Mouse (Mus musculus) left cerebral cortex, postnatal 14 days (tissue): ENCODE measurements around the gene Dab1. TPM values are rescaled to one million over a fixed set of nuclear protein-coding genes. Genes with fewer than 3 reads are reported as not detected.
A peak's percentile ranks its signal among the peaks of the same experiment; 100 is the strongest.

Experiments
- DNase-seq, 2 experiments: peaks; one replicate each; pipeline ENCODE4 v3.0.0; 2021 to 2022; ENCODE audit warnings: low spot score in 2 of 2, mixed read lengths in 1 of 2
- intact Hi-C: fragments of 180-260 bp; cut with DNase I; formaldehyde crosslinking; loops from one replicate; pipeline ENCODE4 v1.15.1; 2025
- total RNA-seq, 2 experiments: library from RNA; stranded (reverse); gene quantifications; 2 replicates each; pipeline ENCODE4 v1.2.3; 2021

The Dab1 gene
- total RNA-seq, 2 experiments from 2014 or later: 92.3 to 101 TPM

GRCm38 (mm10) chr4:104579946-104580544 is 960.9 kb downstream of the Dab1 start:
- intact Hi-C loops: no loop called here
- DNase-seq: no peak

DNA sequence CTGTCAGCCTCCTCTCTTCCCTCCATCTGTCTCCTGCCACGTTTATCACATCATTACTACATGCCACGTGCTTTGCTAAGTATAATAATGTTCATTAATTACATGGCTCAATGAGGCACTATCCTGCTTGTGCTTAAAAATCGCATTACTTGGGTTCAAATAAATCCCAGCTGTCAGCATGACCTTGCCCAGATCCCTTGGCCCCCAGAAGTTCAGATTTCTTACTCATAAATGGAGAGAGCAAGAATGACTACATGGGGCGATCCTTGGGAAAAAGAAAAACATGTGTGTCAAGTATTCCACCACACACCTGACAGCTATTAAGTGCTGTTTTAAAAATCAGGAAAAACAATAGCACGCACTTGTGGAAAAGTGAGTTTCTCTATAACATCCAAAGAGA is 963.6 kb downstream of the Dab1 start:
- intact Hi-C loops: no loop called here

GRCm38 (mm10) chr4:104587826-104588225 is 968.7 kb downstream of the Dab1 start:
- DNase-seq: no peak
- intact Hi-C loops: no loop called here

More for the DNA sequence above, 963.6 kb downstream of the Dab1 start:
- DNase-seq: no peak

DNA sequence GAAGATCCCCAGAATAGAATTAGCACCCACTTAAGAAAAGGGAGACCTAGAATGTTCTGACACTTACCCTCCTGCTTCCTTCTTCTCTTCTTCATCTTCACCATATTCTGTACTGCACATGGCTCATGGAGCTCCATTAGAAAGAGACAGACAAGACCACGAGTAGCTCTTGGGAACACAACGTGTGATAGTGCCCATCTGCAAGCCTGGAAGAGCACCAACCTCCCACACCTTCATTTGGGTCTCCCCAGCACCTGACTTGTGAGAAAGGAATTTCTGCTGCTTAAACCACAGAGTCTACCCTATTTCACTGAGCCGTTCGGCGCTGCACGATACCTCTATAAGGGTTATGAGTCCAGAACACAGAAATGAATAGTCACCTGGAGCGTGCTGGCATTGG is 977.8 kb downstream of the Dab1 start:
- intact Hi-C loops: no loop called here
- DNase-seq: peak in 1 of 2 experiments; percentile 24

DNA sequence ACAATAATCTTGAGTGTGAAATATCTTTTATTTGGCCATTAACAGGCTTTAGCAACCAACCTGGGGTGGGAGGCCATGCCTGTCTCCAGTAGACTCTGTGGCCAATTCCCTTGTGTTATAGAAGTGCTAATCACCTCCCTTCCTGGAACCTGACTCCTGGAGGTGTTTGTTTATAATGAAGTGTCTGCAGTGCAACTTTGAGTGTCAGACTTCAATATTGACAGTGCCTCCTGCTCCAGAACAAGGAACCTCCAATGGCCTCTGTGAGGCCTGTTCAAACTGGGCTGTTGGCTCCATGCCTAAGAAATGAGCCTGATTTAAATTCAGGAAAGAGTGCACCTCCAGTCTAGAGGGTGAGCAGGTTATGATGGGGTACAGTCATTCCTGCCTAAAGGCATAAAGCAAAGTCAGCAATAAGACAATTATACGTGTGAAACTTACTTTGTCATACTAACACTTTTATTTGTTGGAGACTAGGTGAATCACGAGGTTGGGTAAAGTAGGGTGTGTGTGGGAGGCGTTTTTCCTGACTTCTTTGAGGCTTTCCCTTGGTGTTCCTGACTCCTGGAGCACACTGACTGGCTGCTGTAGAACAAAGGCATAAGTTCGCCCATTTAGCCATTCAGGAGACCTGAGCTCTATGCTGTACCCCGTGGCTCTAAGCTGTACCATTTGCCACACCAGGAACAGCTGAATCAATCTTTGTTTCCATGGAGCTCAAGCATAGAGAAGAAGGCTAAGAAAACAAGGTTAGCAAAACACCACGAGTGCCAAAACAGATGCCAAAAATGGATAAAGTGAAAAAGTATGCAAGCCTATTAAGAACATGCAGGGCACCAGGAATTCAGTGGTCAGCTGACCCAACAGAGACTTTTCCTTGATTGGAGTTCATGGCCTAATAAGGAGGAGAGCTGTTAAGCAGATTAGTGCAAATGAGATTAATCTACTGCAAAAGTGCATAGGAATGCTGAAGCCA is 978.6 kb downstream of the Dab1 start:
- DNase-seq: no peak

GRCm38 (mm10) chr4:104602804-104603203 is 983.6 kb downstream of the Dab1 start:
- no peak for DNase-seq
- intact Hi-C loops: no loop called here

More for the DNA sequence above, 978.6 kb downstream of the Dab1 start:
- intact Hi-C loops: no loop called here

DNA sequence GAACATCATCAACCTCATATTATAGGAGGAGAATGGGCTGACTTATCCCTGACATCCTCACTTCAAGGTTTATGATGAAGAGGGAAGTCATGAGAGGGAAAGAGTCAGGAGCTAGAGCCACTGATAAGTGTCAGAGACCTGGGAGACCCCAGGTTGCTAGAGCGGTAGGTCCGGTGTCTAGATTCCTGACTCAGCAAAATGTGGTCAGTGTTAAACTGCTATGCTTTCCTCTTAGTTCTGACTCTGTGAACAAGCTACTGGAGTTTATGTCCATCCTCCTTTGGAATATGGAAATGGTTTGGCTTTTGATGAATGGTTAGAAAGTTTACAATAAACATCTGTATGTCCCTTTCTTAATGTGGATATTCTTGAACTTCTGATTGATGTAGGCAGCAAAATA is 985.1 kb downstream of the Dab1 start:
- intact Hi-C loops: no loop called here
- no peak for DNase-seq

DNA sequence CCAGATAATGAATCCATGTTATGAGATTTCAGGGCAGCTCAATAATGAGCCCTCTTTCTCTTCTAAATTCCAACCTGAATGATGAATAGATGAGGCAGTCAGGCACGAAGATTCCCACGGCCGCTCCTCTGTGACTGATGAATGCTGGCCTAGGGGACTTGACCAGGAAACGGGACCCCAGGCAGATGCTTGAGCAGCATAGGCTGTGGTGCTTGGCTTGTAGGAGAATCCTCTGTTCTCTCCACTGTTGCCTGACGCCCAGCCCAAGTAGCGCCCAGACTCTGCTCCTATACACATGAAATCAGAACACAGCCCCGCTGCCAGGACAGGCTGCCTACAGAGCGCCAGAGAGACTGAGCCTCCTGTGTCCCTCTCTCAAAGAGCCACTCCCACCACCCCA is 987.7 kb downstream of the Dab1 start:
- no peak for DNase-seq
- intact Hi-C loops: no loop called here

- no peak for DNase-seq
- intact Hi-C loops: no loop called here
Observed at GRCm38 (mm10) chr4:104607636-104608035, 988.5 kb downstream of the Dab1 start.

DNA sequence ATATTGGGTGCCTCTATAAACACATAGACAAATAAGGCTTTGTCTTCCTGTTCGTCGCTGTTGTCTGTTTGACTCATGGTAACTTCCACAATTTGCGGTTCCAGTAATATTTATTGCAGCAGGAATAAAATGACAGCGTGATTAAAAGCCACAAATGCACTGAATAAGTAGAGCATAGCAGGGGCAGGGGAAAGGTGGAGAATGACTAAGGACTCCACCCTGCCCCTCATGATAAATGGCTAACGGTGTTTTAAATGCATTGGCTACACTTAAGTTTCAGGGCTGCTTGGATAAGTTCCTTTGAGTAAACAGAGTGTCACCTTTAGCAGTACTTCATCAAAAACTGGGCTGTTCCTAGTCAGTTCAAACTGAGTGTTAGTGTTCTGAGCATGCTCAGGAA is 1000.3 kb downstream of the Dab1 start:
- intact Hi-C loops: no loop called here
- DNase-seq: no peak

DNA sequence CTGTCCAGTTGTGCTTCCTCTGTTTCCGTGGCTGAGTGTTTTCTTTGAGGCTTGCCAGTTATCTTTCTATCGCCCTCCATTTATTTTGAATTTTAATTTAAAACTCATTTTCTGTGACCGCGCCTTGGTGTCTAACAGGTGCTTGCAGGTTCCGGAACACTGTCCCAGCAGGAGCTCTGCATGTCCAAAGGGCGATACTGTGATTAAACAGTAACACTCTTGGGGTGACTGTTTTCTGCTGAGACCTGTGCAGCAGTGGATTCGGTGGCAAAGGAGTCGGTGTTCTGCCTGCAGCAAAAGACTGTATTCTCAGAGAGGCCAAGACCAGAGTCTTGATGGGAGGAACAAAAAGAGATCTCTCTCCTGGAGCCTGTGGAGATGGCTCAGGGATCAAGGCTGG is 1006.2 kb downstream of the Dab1 start:
- no peak for DNase-seq
- intact Hi-C loops: no loop called here

DNA sequence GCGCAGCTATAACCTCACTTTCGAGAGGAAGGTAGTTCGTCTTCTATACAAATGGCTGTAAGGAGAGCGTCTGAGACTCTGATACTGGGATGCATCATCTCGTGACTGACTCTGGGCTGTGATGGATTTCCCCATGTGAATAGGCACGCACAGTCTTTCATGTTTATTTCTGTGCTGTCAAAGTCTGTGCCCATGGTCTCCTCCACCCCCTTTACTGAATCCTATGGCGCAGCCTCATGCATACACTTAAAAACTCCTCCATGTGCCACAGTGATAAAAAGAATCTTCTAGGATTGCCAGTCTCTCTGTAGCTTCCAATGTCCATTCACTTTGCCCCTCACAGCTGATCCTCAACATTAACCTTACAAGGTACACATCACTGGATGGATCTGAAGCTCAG is 1009.5 kb downstream of the Dab1 start:
- intact Hi-C loops: no loop called here
- no peak for DNase-seq

- no peak for DNase-seq
- intact Hi-C loops: no loop called here
Observed at GRCm38 (mm10) chr4:104637016-104637415, 1017.9 kb downstream of the Dab1 start.

- intact Hi-C loops: no loop called here
- DNase-seq: no peak
Observed at GRCm38 (mm10) chr4:104640617-104641016, 1021.5 kb downstream of the Dab1 start.

- intact Hi-C loops: no loop called here
- DNase-seq: peak; percentile 60 to 69
Observed at GRCm38 (mm10) chr4:104642761-104643469, 1023.8 kb downstream of the Dab1 start.

- intact Hi-C loops: no loop called here
- DNase-seq: peak; percentile 65 to 72
Observed at GRCm38 (mm10) chr4:104643534-104644356, 1024.6 kb downstream of the Dab1 start.

DNA sequence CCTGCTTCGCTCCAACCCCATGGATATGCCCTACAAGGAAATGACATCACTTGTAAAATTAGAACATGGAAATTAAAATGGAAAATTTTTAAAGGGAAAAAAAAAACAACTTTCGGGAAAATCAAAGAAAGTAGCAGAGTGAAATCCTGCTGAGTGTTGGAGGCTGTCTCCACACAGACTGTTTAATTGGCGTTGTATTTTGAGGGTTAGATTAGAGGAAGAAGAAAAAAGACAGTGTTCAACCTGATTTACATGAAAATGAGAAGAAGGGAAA is 1025.1 kb downstream of the Dab1 start:
- intact Hi-C loops: no loop called here
- no peak for DNase-seq

DNA sequence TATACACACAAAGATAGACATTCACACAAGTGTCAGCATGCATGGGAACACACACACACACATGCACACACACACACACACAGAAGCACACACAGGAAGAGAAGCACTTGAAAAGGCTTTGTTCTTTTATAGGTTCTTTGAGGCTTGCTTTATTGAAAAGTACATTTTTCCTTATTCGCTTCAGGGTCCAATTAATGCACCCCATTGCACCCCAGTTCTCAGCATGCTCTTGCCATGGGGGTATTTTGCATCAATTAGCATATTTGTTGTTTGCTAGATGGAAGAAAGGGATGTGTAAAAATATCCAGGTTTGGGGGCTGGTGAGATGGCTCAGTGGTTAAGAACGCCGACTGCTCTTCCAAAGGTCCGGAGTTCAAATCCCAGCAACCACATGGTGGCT is 1025.7 kb downstream of the Dab1 start:
- intact Hi-C loops: no loop called here
- no peak for DNase-seq

- intact Hi-C loops: loop anchor here (10.0 kb wide), 1 partner anchor 287 kb away; no protein-coding TSS in a partner anchor
- no peak for DNase-seq
Observed at GRCm38 (mm10) chr4:104651761-104652160, 1032.6 kb downstream of the Dab1 start.
